Mouse (Mus musculus) CD4-positive, CD25-positive, alpha-beta regulatory T cell, adult 2 months (primary cell): ENCODE measurements around the gene Elf2.

Experiments used
- DNase-seq: peaks from one replicate; pipeline ENCODE4 v3.0.0-alpha.2; 2012; ENCODE audit warnings: low read depth, low spot score

Elf2 gene

GRCm38 (mm10) chr3:51340552-51341267, at the start of gene Elf2:
Gene Elf2 (minus strand): TSS chr3:51340663.
- DNase-seq, result peak; percentile 89

DNA sequence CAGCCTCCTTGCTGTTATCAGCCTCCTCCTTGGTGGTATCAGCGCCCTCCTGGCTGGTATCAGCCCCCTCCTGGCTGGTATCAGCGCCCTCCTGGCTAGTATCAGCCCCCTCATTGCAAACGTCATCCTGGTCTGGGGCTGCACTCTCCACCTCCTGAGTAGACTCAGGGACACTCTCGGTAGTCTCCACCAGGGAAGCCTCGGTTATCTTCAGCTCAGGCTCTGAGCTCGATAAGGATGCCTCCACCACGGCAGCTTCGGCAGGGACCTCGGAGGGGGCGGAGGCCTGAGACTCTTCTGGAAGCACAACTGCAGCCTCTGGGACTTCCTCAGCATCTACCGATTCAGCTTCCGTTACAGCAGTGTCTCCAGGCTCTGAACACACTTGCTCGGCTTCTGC, 48.4 kb upstream of the Elf2 start:
- DNase-seq, result peak; percentile 35

DNA sequence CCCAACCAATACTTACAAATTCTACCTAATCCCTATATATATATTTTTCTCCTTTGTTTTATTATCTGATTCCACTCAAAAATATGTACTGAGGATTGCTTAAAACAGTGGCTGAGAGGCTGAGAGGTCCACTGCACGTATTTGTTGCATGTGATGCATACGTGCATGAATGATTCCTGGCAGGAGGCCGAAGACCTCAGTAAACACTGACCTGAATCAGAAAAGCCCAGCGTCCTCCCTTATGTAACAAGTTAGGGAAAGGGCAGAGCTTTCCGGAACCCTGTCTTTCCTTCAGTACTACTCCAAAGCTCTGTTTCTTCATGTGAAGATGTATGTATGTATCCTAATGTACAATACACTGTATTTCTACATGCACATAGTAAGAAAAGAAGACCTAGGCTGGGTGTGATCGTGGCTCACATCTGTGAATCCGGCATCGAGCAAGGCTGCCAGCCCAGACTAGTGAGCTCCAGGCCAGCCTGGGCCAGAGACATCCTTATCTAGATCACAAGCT, 47.5 kb upstream of the Elf2 start:
- DNase-seq, result no peak

DNA sequence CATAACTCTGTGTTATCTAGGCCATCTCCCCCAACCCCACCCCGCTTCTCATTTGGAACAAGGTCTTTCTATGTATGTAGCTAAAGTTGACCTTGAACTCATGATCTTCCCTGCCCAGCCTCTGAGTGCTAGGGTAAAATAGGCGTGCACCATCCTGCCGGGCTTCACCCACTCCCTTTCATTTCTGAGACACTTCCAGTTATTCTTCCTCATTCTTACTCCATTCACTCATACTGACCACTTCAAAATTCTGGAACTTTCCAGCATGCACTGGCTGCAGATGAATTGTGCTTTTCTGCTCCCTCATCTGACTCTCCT, 46.6 kb upstream of the Elf2 start:
- no peak for DNase-seq

- no peak for DNase-seq
Observed at GRCm38 (mm10) chr3:51386441-51387133, 46.1 kb upstream of the Elf2 start.

- no peak for DNase-seq
Observed at GRCm38 (mm10) chr3:51383409-51383808, 42.9 kb upstream of the Elf2 start.

- DNase-seq, result no peak
Observed at GRCm38 (mm10) chr3:51380660-51381014, 40.2 kb upstream of the Elf2 start.

DNA sequence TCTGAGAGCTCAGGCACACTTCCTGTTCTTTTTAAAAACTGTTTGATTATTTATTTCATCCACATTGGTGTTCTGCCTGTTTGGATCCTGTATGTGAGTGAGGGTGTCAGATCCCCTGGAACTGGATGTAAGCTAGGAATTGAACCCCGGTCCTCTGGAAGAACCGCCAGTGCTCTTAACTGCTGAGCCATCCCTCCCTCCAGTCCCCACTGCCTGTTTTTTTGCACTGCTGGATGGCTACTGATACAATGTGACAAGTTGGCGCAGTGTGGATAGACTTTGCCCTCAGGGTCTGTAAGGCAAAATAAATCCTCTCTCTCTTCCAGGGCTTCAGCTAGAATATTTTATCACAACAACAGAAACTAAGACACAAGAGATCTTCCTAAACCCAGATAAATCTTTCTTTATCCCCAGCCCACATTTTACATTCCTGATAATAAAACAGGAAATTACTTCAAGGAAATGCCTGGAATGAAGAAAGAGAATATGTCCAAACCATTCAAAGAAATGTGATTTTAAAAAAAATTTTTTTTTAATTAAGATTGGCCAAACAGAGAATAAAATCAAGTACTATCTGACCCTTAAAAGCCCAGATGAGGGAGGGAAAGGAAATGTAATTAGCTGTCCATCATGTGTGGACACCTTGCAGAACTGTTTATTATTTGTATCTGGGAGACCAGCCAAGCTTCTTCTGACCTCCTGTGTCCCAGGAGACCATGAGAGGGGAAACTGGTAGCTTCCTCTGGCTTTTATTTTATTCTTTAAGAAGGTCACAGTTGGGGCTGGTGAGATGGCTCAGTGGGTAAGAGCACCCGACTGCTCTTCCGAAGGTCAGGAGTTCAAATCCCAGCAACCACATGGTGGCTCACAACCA, 39.6 kb upstream of the Elf2 start:
- no peak for DNase-seq

- no peak for DNase-seq
Observed at GRCm38 (mm10) chr3:51378665-51378946, 38.1 kb upstream of the Elf2 start.

DNA sequence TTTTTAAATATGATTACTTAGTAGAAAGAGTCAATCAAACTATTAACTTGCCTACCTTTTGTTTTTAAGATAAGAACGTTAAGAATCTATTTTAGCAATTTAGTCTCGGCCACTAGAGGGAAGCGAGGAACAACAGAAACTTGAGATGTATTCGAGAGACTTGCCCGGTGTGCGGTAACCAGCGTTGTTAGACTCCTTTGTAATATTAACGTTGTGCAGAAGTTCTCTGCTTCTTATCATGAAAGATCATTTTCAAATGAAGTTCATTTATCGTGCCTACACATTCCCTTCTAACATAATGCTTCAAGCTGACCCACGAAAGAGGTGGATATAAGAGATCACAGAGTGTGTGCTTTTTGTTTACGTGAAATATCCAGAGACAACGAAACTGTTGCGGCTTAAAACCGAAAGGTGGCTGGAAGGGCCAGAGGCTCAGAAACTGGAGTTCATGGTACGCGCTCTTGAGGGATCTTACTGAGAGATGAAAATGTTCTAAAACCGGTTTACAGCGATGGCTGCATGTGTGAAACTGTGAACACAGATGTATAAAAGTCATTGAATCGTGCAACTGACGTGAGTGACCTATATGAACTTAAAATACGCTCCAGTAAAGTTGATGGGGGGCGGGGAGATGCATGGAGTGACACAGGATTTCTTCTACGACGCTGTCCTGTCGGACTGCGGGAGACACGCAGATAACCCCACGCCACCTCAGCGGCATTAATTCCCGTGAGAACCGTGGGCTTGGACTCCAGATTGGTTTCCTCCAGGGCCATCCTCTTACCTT, 37.6 kb upstream of the Elf2 start:
- peak; percentile 76 for DNase-seq

GRCm38 (mm10) chr3:51375307-51376265, 35.1 kb upstream of the Elf2 start:
- peak; percentile 83 for DNase-seq

- no peak for DNase-seq
Observed at GRCm38 (mm10) chr3:51373544-51373943, 33.1 kb upstream of the Elf2 start.

- peak; percentile 43 for DNase-seq
Observed at GRCm38 (mm10) chr3:51372883-51373282, 32.4 kb upstream of the Elf2 start.

DNA sequence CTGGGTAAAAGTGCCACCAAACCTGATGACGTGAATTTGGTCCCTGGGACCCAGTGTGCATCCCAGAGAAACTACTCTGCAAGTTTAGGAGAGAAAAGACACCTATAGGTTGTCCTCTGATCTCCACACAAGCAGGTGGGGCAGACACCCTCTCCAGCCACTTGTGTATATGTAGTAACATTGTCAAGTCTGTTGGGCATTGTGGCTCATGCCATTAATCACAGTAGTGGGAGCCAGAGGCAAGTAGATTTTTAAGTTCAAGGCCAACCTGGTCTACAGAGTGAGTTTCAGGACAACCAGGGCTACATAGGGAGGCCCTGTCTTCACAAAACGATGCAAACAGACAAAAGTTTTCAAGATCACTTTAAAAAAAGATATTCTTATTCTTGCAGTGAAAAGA, 31.4 kb upstream of the Elf2 start:
- no peak for DNase-seq

- DNase-seq, result no peak
Observed at GRCm38 (mm10) chr3:51368011-51368410, 27.5 kb upstream of the Elf2 start.

- no peak for DNase-seq
Observed at GRCm38 (mm10) chr3:51366926-51367325, 26.5 kb upstream of the Elf2 start.

DNA sequence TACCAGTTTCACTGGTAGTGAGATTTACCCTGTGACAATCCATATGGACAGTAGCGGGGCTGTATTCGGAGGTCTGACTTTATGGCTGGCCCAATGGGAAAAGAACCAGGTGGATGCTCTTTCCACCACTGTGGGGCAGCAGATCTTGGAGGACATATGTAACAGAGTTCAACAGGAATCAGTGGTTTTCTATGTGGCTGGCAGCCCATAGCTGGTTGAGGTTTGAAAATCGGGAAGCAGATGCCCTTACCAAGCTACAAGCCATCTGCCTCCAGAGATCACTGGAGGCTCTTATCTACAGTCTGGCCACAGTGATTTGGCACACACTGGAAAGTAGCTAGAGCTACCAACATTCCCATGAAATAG, 25.0 kb upstream of the Elf2 start:
- DNase-seq, result no peak

- peak; percentile 89 for DNase-seq
Observed at GRCm38 (mm10) chr3:51364703-51365516, 24.4 kb upstream of the Elf2 start.

DNA sequence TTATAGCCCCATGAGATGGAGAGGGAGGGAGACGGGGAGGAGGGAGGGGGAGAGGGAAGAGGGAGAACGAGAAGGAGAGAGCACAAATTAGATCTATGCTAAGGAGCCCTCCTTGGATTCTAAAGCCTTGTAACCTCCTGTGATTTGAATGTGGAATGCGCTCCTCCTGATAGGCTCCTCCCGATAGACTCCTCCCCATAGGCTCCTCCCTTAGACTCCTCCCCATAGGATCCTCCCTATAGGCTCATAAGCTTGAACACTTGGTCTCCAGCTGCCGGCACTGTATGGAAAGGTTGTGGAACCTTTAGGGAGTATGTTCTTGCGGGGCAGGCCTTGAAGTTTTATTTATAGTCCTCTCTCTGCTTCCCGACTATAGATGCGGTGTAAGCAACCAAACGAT, 20.6 kb upstream of the Elf2 start:
- no peak for DNase-seq
